Mouse (Mus musculus): ENCODE data around the gene Sec22c.

Gene Sec22c

DNA sequence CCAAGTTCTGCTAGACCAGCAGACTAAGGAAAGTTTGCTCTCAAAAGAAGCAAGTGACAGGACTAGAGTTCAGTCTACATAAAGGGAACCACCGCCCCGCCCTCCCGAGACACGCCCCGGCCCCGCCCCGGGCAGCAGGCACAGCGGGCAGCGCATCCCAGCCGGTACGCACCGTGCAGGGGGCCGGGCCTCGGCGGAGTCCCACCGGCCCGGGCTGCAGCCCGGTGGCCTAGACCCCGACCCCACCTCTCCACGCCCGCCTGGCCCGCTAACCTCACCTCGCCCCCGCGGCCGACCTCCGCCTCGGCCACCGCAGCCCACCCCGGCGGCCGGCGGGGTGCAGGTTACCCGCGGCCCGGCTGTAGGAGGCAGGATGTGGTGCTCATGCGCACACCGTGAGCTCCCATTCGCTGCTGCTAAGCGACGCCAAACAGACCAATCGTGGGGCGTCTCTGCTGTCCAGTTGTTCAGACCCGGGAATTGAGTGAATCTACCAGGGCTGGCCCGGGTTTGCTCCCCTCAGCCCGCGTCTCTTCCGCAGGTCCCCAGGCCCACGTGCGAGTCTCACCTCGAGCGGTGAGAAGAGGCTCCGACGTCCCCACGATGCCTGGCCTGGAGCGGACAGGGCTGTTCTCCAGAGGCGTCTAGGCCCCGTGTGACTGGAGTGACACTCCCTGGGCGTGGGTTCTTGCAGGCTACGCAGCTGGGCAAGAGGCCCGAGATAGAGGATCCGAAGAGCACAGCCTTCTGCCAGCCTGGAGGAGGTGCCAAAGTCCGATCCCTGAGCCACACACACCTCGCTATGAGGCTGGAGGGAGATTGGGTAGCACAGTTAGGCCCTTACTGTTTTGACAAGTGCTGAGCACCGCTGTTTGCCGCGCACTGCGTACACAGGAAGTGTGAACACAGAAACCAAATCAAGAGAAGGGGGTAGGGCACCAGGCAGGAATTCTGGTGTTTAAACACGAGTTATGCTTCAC, at the start of gene Sec22c:
Sec22c (minus strand) TSS at position 845 of the 980 bp plus-strand sequence.
- DNase-seq: peak; percentile 90 to 95

DNA sequence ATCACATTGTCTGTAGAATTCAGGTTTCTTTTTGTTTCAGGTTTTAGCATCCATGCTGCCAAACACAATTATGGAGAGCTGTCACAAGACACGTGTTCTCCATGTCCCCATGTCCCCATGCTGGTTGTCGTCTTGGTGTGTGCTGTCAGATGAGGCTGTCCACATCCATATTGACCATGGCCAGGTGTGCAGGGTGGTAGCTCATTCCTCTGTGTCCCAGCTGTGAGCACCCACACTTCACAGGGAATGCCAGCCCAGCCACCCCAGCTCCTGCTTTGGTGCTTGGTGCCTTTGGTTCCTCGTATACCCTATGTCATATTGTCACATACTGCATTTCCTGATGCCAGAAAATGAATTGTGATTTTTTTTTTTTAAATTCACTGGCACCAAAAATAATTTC, 49.3 kb upstream of the Sec22c start:
- no peak for DNase-seq

DNA sequence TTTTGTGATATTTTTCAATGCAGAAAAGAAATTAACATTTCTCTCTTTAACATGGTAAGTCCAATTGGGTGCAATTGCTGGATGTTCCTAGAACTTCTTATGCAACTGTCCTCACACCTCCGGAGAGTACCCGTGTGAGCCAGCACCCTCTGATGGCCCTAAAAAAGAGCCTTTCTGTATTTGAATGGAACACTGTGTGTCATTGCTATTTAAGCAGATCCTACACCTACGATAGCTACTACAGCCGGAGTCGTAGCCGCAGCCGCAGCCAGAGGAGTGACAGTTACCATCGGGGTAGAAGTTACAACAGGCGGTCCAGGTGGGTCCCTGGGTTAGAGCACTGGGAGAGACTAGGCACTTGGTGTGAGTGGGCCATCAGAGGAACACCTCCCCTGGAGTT, 47.5 kb upstream of the Sec22c start:
- DNase-seq: no peak

DNA sequence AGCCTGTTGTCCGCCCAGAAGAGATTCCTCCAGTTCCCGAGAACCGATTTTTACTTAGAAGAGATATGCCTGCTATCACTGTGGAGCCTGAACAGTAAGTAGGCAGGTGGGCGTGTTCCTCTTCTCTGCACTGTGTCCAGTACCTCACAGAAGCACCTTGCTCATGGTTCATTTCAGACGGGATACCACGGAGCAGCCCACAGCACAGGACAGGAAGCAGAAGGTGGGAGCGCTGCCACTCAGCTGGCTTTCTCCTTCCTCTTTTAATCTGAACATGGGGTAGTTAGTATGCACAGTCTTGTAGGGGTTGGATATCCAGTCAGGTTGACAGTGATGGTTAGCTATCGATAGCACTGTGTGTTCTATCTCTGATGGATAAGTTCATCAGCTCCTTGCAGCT, 38.8 kb upstream of the Sec22c start:
- DNase-seq: no peak

DNA sequence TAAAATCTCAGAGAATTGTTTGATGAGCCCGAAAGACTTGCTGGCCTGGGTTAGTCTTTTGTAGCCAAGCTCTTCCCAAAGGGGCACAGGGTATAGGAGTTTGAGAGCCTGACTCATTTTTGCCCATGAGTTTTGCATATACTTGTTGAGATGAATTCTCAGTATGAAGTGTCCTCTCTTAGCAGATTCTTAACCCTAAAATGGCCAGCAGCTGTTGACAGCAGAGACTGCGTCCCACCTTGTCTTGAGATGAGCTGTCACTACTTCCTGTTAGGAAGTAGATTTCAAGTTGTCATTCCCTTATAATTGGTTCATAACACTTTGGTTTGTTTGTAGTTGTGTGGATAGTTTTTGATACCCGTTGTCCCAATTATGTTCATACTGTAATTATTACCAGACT, 35.9 kb upstream of the Sec22c start:
- no peak for DNase-seq

DNA sequence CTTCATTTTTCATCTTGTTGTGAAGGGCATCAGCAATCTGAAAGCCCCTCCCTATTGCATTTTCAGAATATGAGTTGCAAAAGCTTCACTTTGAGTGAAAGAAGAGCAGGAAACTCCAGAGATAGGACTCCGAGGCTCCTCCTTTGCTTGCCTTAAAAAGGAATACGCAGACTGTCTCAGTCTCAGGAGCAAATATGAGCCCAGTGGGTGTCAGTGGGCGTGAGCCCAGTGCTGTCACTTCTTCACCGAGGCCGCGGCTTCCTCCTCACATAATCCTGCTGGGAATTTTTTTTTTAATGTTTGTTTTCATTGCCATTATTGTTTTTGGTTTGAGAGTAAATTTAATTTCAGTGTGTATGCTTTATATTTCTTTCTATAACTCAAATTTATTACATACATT, 35.2 kb upstream of the Sec22c start:
- DNase-seq: no peak

DNA sequence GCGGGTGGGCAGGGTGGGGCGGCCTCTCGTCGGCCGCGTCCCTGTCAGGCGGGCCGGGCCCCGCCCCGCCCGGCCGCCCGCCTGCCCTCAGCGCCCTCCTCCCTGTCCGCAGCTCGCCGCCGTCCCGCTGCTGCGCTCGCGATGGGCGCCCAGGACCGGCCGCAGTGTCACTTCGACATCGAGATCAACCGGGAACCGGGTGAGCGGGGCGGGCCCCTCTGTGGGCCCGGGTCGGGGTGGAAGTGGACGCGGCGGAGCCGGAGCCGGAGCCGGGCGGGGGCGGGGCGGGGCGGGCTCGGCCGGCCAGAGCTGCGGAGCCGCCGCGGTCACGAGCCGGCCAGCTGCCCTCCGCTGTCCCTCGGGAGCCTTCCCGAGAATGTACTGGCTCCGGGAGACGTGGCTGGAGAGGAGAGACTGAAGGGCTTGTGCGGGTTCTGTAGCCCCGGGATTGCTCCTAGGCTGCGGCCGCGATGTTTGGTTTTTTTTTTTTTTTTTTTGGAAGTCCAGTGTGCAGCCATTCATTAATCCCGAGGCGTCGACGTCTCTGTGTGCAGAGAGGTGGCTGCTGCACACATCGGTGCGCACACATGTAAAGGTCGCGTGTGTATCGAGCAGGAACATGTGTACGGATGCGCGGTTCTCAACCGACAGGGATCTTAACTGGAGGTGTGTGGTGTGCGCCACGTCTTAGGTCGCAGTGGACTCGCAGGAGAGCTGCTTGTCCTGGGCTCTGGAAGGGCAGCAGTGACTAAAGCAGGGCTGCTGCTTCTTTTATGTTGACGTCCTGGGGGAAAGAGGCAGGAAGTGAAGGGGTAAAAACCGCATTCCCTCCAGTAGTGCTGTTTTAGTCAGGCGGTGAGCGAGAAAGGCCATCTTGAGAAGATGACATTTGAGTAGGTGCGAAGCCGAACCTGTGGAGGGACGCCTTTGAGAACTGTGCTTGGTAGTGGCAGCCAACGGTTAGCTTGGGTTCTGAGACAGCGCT, 14.3 kb upstream of the Sec22c start:
- DNase-seq: no peak

DNA sequence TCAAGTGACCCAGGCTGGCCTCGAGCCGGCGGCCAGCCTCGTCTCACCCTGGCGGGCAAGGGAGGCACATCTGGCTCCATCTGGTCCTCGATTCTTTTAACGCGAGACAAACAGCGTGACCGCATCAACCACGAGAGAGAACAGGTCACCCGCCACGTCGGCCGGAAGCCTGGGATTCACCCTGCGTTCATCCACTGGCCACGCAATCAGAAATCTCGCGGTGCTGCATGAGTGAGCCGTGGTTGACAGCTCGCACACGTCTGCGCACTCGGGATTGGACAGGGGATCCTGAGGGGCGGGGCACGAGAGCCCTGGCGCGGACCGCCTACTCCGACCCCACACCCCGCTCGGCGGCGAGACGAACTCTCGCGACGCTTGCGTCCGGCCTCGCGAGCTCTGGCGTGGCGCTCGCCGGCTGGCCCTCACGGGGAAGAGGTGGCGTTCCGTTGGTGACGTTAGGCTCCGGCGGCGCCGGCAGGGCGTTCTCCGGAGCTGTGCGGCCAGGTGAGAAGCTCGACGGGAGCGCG, 13.6 kb upstream of the Sec22c start, which contains the start of gene Nktr:
Nktr (plus strand) TSS at position 378 of the 527 bp plus-strand sequence.
- DNase-seq: peak; percentile 97 to 99

DNA sequence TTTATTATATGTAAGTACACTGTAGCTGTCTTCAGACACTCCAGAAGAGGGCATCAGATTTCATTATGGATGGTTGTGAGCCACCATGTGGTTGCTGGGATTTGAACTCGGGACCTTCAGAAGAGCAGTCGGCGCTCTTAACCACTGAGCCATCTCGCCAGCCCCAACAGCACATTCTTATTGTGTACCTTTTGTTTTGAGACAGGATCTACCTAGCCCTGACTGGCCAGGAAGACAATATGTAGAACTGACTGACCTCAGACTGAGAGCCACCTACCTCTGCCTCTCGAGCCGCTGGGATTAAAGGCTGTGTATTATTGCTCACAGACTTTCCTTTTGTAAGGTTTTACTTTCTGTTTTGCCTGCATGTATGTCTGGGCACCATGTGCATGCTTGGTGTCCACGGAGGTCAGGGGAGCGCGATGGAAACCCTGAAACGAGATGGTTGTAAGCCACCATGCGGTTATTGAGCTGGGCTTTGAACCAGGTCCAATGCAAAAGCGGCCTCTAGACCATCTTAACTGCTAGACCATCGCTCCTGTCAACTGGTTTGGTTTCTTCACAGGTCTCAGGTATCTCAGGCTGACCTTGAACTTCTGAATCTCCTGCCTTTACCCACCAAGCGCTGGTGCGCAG, 12.9 kb upstream of the Sec22c start:
- DNase-seq: no peak

DNA sequence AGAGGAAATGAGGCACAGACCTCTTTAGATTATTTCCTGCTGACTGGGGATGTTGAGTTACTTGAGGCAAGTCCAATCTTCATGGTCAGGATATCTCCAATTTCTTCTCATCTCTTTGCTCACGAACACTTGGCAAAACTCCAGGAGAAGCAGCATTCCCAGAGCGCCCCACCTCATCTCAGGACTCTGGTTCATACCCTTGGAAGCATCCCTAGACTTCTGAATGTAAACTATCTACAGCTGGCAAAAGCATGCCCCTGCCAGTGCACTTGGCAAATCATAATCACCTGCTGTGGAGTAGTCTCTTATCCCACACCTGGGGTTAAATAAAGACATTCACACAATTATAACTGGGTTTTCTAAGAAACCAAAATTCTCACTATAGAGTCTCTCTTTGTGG, 11.8 kb upstream of the Sec22c start:
- DNase-seq: no peak

DNA sequence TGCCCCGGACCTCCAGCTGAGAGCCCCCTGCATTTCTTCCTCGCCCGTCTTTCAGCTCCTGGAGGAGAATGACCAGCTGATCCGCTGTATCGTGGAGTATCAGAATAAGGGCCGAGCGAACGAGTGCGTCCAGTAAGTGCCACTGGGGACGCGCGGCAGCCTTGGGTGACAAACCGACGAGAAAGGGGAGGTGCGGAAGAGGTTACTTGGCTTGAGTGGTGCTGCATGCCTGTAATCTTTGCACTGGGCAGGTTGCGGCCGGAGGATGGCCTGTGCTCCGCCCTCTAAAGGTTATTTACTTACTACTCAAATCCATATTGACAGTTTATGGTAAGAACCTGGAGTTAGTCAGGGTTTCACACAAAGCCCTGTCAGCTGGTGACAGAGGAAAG, 5.3 kb upstream of the Sec22c start:
- no peak for DNase-seq

DNA sequence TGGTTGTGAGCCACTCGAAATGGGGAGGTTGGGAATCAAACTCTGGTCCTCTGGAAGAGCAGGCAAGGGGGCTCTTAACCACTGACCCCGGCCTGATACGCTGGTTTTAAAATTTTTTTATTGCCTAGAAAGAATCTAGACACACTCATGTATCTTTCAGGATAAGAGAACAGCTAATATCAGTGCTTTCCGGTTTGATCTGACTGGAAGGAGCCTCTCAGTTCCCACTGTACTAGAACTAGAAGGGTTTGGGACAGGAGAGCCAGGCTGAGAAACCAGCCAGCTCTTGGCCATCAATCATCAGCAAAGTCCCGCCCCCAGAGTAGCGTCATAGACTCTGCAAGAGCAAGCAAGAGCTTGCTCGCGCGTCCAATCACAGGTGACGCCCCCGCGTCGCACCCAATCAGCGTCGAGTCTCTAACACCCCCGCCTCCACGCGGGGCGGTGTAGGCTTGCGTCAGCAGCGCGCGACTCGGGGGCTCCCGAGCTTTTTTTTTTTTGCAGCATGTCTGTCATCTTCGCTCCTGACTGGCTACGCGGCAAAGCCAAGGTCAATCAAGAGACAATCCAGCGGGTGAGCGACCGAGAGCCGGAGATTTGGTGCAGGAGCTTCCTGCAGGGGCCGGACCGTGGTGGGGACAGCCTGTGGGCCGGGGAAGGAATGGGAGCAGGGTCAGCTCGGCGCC, 4.8 kb upstream of the Sec22c start, which contains the start of gene Ss18l2:
Ss18l2 (plus strand) TSS at position 432 of the 686 bp plus-strand sequence.
- peak; percentile 100 for DNase-seq

DNA sequence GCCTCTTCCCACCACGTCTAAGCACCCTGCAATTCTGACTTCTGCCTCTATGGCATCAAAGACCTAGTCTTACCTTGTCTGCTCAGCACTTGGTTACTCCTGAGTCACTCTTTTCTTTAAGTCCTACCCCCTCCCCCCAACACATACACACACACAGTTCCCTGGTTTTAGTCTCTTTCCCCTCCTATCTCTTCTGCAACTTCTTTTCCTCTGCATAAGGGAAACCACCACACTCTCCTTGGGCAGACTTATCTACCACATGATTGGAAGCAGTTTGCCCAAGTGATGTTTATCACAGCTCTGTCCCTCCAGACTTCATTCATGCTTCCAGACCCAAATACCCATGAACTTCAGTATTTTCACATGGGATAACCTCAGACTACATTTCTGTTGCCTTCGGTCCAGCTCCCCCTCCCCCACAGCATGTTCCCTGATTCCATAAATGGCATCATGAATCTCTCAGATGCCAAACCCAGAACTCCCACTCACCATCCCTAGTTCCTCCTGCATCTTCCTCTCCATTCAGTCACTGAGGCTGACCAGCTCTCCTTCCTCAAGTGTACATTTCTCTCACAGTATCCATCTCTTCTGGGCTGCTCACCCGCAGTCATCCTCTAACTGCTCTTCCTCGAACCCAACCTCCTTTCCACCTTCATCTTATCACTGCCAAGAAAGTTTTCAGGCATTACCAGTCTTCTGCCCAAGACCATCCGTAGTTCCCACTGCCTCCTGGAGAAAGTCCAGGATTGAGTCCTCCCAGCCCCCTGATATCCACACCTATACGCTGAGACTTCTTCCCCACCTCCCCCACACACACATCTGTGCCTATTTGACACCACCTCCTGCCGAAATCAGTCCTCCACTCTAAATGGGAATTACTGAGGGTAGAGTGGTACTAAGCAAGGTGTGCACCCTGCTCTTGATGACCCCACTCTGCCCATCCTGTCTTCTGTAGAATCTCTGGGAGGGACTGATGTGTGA, 3.5 kb upstream of the Sec22c start:
- no peak for DNase-seq

DNA sequence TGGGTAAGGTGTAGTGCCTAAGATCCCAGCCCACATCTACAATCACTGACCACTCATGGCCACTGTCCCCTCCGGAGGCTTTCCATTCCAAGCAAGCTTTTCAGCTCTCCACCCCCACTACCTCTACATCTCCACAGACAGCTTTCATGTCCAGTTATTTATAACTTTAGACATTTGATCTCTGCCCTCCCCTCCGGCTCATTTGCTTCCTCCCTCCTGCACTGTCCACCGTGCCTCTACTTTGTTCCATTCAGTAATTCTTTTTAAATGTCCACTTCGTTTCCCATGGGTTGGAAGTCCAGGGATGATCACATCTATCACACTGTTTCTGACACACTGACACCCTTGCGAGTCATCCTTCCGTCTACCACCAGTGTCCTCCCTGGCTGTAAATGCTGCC, 2.5 kb upstream of the Sec22c start:
- DNase-seq: no peak

DNA sequence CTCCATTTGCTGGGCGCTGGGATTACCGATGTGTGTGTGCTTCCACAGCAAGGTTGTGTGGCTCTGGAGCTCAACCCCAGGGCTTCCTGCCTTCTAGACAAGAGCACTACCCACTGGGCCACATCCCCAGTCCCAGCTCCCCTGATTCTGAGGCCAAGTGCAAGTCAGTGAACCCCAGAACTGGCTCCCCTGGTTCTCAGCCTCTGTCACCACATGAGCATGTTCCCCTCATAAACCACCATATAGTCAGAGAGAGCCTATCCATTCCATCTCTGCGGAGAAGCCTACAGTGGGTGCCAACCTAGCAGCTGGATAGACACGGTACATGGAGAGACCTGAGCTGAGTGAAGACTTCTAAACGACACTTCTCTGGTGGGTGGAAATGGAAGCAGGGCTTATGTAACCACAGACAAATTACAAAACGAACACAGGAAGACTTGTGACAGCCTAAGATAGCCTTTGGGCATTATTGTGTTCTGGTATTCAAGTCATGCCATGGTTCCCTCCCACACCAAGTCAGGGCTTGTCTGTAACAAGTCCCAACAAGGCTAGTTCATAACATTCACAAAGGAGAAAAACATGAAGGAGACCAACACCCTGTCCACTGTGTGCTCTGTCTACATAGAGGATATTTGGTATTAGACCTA, 862 bp upstream of the Sec22c start:
- no peak for DNase-seq

DNA sequence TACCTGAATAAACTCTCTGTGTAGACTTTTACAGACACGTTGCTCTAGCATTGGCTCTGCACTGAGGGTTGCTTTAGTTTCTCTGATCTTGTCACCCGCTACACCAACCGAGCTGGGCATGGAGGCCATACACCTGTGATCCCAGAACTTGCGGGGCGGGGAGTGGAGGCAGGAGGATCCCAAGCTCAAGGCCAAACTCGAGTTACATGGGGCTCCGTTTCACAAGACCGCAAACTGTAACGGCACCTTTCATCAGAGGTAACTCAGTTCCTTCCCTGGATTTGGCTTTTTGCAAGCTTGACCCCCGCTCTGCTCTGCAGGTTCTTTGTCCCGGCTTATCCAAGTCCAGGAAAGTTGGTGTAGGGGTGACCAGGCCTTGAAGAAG, 1.0 kb downstream of the Sec22c start:
- no peak for DNase-seq

DNA sequence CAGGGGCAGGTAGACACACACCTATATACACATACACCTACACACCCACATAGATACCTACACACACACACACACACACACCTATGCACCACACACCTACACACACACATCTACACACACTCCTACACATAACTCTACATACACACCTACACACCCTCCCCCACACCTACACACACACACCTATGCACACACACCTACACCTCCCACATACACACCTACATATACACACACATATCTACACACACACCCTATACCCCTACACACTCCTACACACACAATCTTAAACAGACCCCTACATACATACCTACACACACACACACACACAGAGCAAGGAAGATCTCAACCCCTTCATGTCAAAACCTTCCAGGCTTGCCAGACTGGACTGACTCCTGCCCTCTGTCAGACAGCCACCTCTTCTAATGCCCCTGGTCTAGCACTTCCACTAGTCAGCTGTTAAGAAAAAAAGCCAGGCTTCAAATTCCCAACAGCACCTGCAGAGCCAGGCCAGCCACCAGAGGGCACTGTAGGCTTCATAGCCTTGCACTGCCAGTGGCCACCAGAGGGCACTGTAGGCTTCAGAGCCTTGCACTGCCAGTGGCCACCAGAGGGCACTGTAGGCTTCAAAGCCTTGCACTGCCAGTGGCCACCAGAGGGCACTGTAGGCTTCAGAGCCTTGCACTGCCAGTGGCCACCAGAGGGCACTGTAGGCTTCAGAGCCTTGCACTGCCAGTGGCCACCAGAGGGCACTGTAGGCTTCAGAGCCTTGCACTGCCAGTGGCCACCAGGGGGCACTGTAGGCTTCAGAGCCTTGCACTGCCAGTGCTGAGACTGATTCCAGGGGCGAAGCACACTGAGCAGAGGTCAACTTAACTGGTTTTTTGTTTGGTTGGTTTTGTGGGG, 7.9 kb downstream of the Sec22c start:
- DNase-seq: peak; percentile 83 to 86

DNA sequence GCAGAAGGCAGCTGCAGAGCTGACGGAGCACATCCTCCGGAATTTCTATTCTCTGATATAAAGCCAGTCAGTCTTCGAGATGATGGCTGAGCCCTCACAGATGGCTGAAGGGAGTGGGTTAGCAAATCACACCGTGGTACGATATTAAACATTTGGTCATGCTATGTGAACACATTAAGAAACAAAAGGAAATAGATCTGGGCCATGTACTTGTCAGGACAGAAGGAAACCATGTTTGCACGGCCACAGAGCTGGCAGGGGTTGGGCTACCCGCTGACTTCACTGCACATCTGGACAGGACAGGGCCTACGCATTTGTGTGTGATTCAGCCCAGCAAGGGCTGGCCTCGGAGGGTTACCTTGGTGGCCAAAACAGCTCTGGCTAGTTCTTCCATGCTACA, 8.7 kb downstream of the Sec22c start:
- no peak for DNase-seq

DNA sequence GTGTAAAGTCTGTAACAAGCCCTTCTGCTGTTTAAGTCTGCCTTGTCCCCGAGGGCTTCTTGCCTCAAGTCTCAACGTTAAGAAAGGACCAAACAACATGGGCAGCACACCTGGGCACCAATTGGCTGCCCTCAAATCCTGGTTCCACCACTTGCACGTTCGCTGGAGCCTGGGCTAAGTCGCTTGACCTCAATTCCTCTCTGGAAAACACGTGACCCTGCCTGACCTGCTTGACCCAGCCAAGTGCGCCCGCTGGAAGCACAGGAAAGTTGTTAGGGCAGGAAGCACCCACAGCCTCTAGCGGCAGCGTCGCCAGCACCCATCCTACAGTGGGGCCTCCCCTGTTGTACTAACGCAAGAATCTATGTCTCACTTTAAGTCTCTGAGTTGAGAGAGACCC, 10.6 kb downstream of the Sec22c start:
- no peak for DNase-seq
